In the genomic region with DNA sequence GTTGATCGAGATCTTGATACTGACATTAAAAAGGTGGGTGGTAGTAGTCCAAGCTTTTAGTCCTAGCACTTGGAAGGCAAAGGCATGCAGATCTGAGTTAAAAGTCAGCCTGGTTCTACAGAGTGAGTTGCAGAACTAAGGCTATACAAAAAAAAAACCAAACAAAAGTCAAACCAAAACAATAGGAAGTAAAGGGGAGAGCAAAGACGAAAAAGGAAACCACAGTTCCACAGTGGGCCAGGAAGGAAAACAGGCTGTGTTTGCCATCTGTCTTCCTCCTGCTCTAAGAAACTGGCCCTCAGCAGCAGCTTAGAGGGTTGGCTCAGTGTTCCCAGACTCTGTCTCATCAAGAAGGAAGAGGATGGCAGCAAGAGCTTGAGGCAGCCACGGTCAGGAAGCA, we compare ENCODE assay signal across 8 mouse cellular contexts. TPM values are rescaled to one million over a fixed set of nuclear protein-coding genes. Genes with fewer than 3 reads are reported as not detected.
DNase-seq lines count a peak whose midpoint lies in the region; ATAC-seq lines count a peak whose summit lies in the region.

No protein-coding gene starts in this region.

- WGBS in forebrain, embryonic 16.5 days, result 56% methylated on average over 3 of the region's 3 CpGs
- WGBS in forebrain, embryonic 13.5 days, result 77% methylated on average over 3 of the region's 3 CpGs
- WGBS in midbrain, embryonic 14.5 days, result 80% methylated on average over 3 of the region's 3 CpGs
- 72% methylated on average over 3 of the region's 3 CpGs for WGBS in midbrain, embryonic 10.5 days

- H3K4me2 ChIP-seq in forebrain, embryonic 16.5 days (ENCODE audit: low read length), result no peak overlapping the region
- no peak overlapping the region for H3K4me2 ChIP-seq in forebrain, embryonic 13.5 days
- no peak overlapping the region for H3K4me2 ChIP-seq in midbrain, embryonic 14.5 days (ENCODE audit: low read length)

- no peaks in the 10 kb centered on the region for H3K9me3 ChIP-seq in forebrain, embryonic 16.5 days (ENCODE audit: control insufficient read depth, low read length)
- H3K9me3 ChIP-seq in forebrain, embryonic 13.5 days (replicated peaks), result no peaks in the 10 kb centered on the region
- H3K9me3 ChIP-seq in midbrain, embryonic 14.5 days (ENCODE audit: control insufficient read depth, low read length), result no peaks in the 10 kb centered on the region
- H3K9me3 ChIP-seq in midbrain, embryonic 10.5 days (replicated peaks), result no peaks in the 10 kb centered on the region

- peaks cover 23% of the 10 kb centered on the region for H3K36me3 ChIP-seq in forebrain, embryonic 16.5 days (ENCODE audit: control insufficient read depth, insufficient read depth)
- H3K36me3 ChIP-seq in forebrain, embryonic 13.5 days (ENCODE audit: poor library complexity, severe bottlenecking), result peaks cover 64% of the 10 kb centered on the region
- H3K36me3 ChIP-seq in midbrain, embryonic 14.5 days (ENCODE audit: control insufficient read depth, insufficient read depth, low read length), result peaks cover 54% of the 10 kb centered on the region
- H3K36me3 ChIP-seq in midbrain, embryonic 10.5 days, result peaks cover 85% of the 10 kb centered on the region

- H3K27ac ChIP-seq in forebrain, embryonic 16.5 days (ENCODE audit: low read length), result peak overlapping the region; percentile 5; the same call in 1 of the 2 replicates
- H3K27ac ChIP-seq in forebrain, embryonic 13.5 days, result no peak overlapping the region
- no peak overlapping the region for H3K27ac ChIP-seq in midbrain, embryonic 14.5 days (replicated peaks; ENCODE audit: low read depth, low read length)
- H3K27ac ChIP-seq in midbrain, embryonic 10.5 days (replicated peaks), result no peak overlapping the region

- no peaks in the 10 kb centered on the region for H3K27me3 ChIP-seq in forebrain, embryonic 16.5 days (replicated peaks; ENCODE audit: control insufficient read depth, insufficient read depth, low read length)
- no peaks in the 10 kb centered on the region for H3K27me3 ChIP-seq in forebrain, embryonic 13.5 days
- H3K27me3 ChIP-seq in midbrain, embryonic 14.5 days (ENCODE audit: control insufficient read depth, insufficient read depth, low read length), result no peaks in the 10 kb centered on the region
- H3K27me3 ChIP-seq in midbrain, embryonic 10.5 days (ENCODE audit: low read depth, poor library complexity, severe bottlenecking), result no peaks in the 10 kb centered on the region

- DNase-seq in midbrain, embryonic 14.5 days, result no peak
- DNase-seq in midbrain, embryonic 10.5 days (ENCODE audit: low spot score), result no peak
- DNase-seq in right cerebral cortex, postnatal 25 days, result peak; percentile 17
- DNase-seq in urinary bladder, adult 18-20 months (ENCODE audit: low spot score in 2 of 2), result no peak
- no peak for DNase-seq in kidney, postnatal 4 days

- H3K4me3 ChIP-seq in forebrain, embryonic 16.5 days (replicated peaks; ENCODE audit: low read length), result no peak overlapping the region
- no peak overlapping the region for H3K4me3 ChIP-seq in forebrain, embryonic 13.5 days
- H3K4me3 ChIP-seq in midbrain, embryonic 14.5 days (replicated peaks; ENCODE audit: low read depth, low read length), result no peak overlapping the region
- H3K4me3 ChIP-seq in midbrain, embryonic 10.5 days, result no peak overlapping the region

- H3K9ac ChIP-seq in forebrain, embryonic 16.5 days (replicated peaks; ENCODE audit: low read depth, low read length), result no peak overlapping the region
- no peak overlapping the region for H3K9ac ChIP-seq in forebrain, embryonic 13.5 days
- H3K9ac ChIP-seq in midbrain, embryonic 14.5 days (replicated peaks; ENCODE audit: low read length), result 0 out of 2 replicates have a peak overlapping the region, but pooled peaks have one; percentile 3

- ATAC-seq in forebrain, embryonic 16.5 days, result peak; percentile 58; the same call in 1 of the 2 replicates
- ATAC-seq in forebrain, embryonic 13.5 days, result no peak
- ATAC-seq in midbrain, embryonic 14.5 days (ENCODE audit: low FRiP score, low TSS enrichment), result no peak
- peak; percentile 73 for ATAC-seq in granulocyte monocyte progenitor cell, adult 5-6 weeks (replicated peaks; ENCODE audit: poor library complexity, severe bottlenecking)

- H3K4me1 ChIP-seq in forebrain, embryonic 16.5 days (replicated peaks; ENCODE audit: control insufficient read depth, insufficient read depth, low read length), result peaks cover 7% of the 10 kb centered on the region; the same call in 1 of the 2 replicates
- H3K4me1 ChIP-seq in forebrain, embryonic 13.5 days, result no peaks in the 10 kb centered on the region
- no peaks in the 10 kb centered on the region for H3K4me1 ChIP-seq in midbrain, embryonic 14.5 days (ENCODE audit: control insufficient read depth, insufficient read depth, low read length)
- no peaks in the 10 kb centered on the region for H3K4me1 ChIP-seq in midbrain, embryonic 10.5 days

RNA-seq across cellular contexts. Expression of a gene that starts 10.4 kb away (rescaled TPM):
- polyA plus RNA-seq in forebrain, embryonic 16.5 days (2015; fragmentation: Nextera tagmentation; extraction: Ambion mirVana), result 88.9 and 101 TPM in 2 replicates
- 75.1 and 79.3 TPM in 2 replicates for polyA plus RNA-seq in forebrain, embryonic 13.5 days (2015; fragmentation: Nextera tagmentation; extraction: Ambion mirVana)
- 63.6 and 66.6 TPM in 2 replicates for polyA plus RNA-seq in midbrain, embryonic 14.5 days (2014; fragmentation: Nextera tagmentation; extraction: Ambion mirVana)
- 61.7 and 67.4 TPM in 2 replicates for polyA plus RNA-seq in midbrain, embryonic 10.5 days (2016; fragmentation: Nextera tagmentation; extraction: Ambion mirVana)
- total RNA-seq in granulocyte monocyte progenitor cell, adult 5-6 weeks (2014; fragmentation: Nextera tagmentation), result 41.1 and 47.0 TPM in 2 replicates
- 29.1 and 30.0 TPM in 2 replicates for total RNA-seq in granulocyte monocyte progenitor cell, adult 5-6 weeks (2017)

RNA-seq across cellular contexts. Expression of a gene that starts 29.4 kb away (rescaled TPM):
- 62.5 and 63.5 TPM in 2 replicates for polyA plus RNA-seq in forebrain, embryonic 16.5 days (2015; fragmentation: Nextera tagmentation; extraction: Ambion mirVana)
- 56.6 and 59.0 TPM in 2 replicates for polyA plus RNA-seq in forebrain, embryonic 13.5 days (2015; fragmentation: Nextera tagmentation; extraction: Ambion mirVana)
- polyA plus RNA-seq in midbrain, embryonic 14.5 days (2014; fragmentation: Nextera tagmentation; extraction: Ambion mirVana), result 41.9 and 56.2 TPM in 2 replicates
- polyA plus RNA-seq in midbrain, embryonic 10.5 days (2016; fragmentation: Nextera tagmentation; extraction: Ambion mirVana), result 77.0 and 86.5 TPM in 2 replicates
- 51.8 and 75.7 TPM in 2 replicates for total RNA-seq in granulocyte monocyte progenitor cell, adult 5-6 weeks (2014; fragmentation: Nextera tagmentation)
- total RNA-seq in granulocyte monocyte progenitor cell, adult 5-6 weeks (2017), result 19.8 and 28.6 TPM in 2 replicates

RNA-seq across cellular contexts. Expression of a gene that starts 44.5 kb away (rescaled TPM):
- polyA plus RNA-seq in forebrain, embryonic 16.5 days (2015; fragmentation: Nextera tagmentation; extraction: Ambion mirVana), result 73.6 and 82.4 TPM in 2 replicates
- 67.2 and 69.1 TPM in 2 replicates for polyA plus RNA-seq in forebrain, embryonic 13.5 days (2015; fragmentation: Nextera tagmentation; extraction: Ambion mirVana)
- polyA plus RNA-seq in midbrain, embryonic 14.5 days (2014; fragmentation: Nextera tagmentation; extraction: Ambion mirVana), result 58.4 and 77.2 TPM in 2 replicates
- polyA plus RNA-seq in midbrain, embryonic 10.5 days (2016; fragmentation: Nextera tagmentation; extraction: Ambion mirVana), result 81.8 and 85.7 TPM in 2 replicates
- total RNA-seq in granulocyte monocyte progenitor cell, adult 5-6 weeks (2014; fragmentation: Nextera tagmentation), result 16.7 and 35.6 TPM in 2 replicates
- 20.5 and 28.2 TPM in 2 replicates for total RNA-seq in granulocyte monocyte progenitor cell, adult 5-6 weeks (2017)

Comparison
In these comparisons a context has a peak if more than half of its experiments do, and no peak if none do; other contexts are left out.
1. ATAC-seq: peak in forebrain, embryonic 16.5 days (single experiment) and granulocyte monocyte progenitor cell, adult 5-6 weeks (single experiment); none in forebrain, embryonic 13.5 days (single experiment) and midbrain, embryonic 14.5 days (single experiment).